Mouse (Mus musculus) MEL (cell line): Measurements from ENCODE around the gene Pcdh9.

ENCODE experiments used
- E2F4 ChIP-seq: IDR thresholded peaks from 2 replicates; pipeline ENCODE4 v1.6.1; 2011; ENCODE audit warnings: low read depth, low read length, improper control_type of control experiment, borderline replicate concordance
- ELF1 ChIP-seq: IDR thresholded peaks from 2 replicates; pipeline ENCODE4 v1.6.1; 2014; ENCODE audit warnings: low read depth, mild to moderate bottlenecking, inconsistent platforms, low read length, improper control_type of control experiment, moderate library complexity
- ETS1 ChIP-seq: IDR thresholded peaks from 2 replicates; pipeline ENCODE4 v1.6.1; 2012; ENCODE audit warnings: low read depth, mild to moderate bottlenecking, inconsistent platforms, low read length, improper control_type of control experiment, moderate library complexity
- JUND ChIP-seq: IDR thresholded peaks from 2 replicates; pipeline ENCODE4 v1.6.1; 2011; ENCODE audit warnings: low read depth, mild to moderate bottlenecking, improper control_type of control experiment, low read length
- NELFE ChIP-seq: IDR thresholded peaks from 2 replicates; pipeline ENCODE4 v1.6.1; 2011; ENCODE audit warnings: low read depth, low read length, improper control_type of control experiment
- POLR2A ChIP-seq, 2 experiments: IDR thresholded peaks; 2 replicates each; pipeline ENCODE4 v1.6.1; 2011 to 2012; ENCODE audit warnings: low read length in 2 of 2, mild to moderate bottlenecking in 2 of 2, control low read depth in 1 of 2, improper control_type of control experiment in 1 of 2, low read depth in 1 of 2, moderate library complexity in 1 of 2; ENCODE audit not compliant: control insufficient read depth in 1 of 2, insufficient read depth in 1 of 2, poor library complexity in 1 of 2
- POLR2AphosphoS2 ChIP-seq: IDR thresholded peaks from 2 replicates; pipeline ENCODE4 v1.6.1; 2011; ENCODE audit warnings: low read length, improper control_type of control experiment
- RCOR1 ChIP-seq: IDR thresholded peaks from 2 replicates; pipeline ENCODE4 v1.6.1; 2012; ENCODE audit warnings: low read depth, mild to moderate bottlenecking, inconsistent platforms, low read length, improper control_type of control experiment
- SMC3 ChIP-seq: IDR thresholded peaks from 2 replicates; pipeline ENCODE4 v1.6.1; 2011; ENCODE audit warnings: low read depth, low read length, improper control_type of control experiment
- USF1 ChIP-seq: IDR thresholded peaks from 2 replicates; pipeline ENCODE4 v1.6.1; 2014; ENCODE audit warnings: low read depth, mild to moderate bottlenecking, inconsistent platforms, low read length, improper control_type of control experiment, moderate library complexity
- ZMIZ1 ChIP-seq: IDR thresholded peaks from 2 replicates; pipeline ENCODE4 v1.6.1; 2012; ENCODE audit warnings: low read depth, mild to moderate bottlenecking, inconsistent platforms, low read length, improper control_type of control experiment, moderate library complexity

GRCm38 (mm10) chr14:93889839-93890518, 500 bp downstream of the Pcdh9 start:
- no peak for TF ChIP-seq POLR2AphosphoS2
- TF ChIP-seq RCOR1 = no peak
- TF ChIP-seq ETS1 = no peak
- no peak for TF ChIP-seq ZMIZ1
- TF ChIP-seq POLR2A (IDR thresholded peaks at IDR 0.05; ENCODE audit: control insufficient read depth in 1 of 2, insufficient read depth in 1 of 2, low read depth in 1 of 2, low read length in 2 of 2, poor library complexity in 1 of 2) = no peak
- no peak for TF ChIP-seq ELF1
- no peak for TF ChIP-seq JUND
- TF ChIP-seq USF1 = no peak
- no peak for TF ChIP-seq E2F4
- TF ChIP-seq SMC3 = no peak
- TF ChIP-seq NELFE = no peak
